Mouse (Mus musculus) heart, embryonic 15.5 days (tissue): Measurements from ENCODE around the gene Gna13. TPM values are rescaled to one million over a fixed set of nuclear protein-coding genes. Genes with fewer than 3 reads are reported as not detected.
"Not testable (repeated sequence)": the region's sequence is repeated elsewhere in the genome, so short reads cannot be mapped to it uniquely, and the experiment has no call there.

Source experiments
- ATAC-seq: fragments of 200-750 bp; cut with Nextera tagmentation; replicated peaks from 2 replicates; pipeline ENCODE4 v1.8.0; 2017; ENCODE audit warnings: low read depth, moderate TSS enrichment; ENCODE audit not compliant: insufficient number of reproducible peaks, insufficient read depth, low FRiP score
- H3K27ac ChIP-seq: fragments of 300-500 bp; sonication (generic); 2 replicates; pipeline ENCODE4 v1.5.1; 2015; ENCODE audit warnings: mild to moderate bottlenecking, inconsistent platforms
- H3K27me3 ChIP-seq: fragments of 300-500 bp; sonication (generic); 2 replicates; pipeline ENCODE4 v1.6.1; 2015; ENCODE audit warnings: inconsistent platforms
- H3K36me3 ChIP-seq: fragments of 300-500 bp; sonication (generic); 2 replicates; pipeline ENCODE4 v1.6.1; 2015; ENCODE audit warnings: mild to moderate bottlenecking, inconsistent platforms
- H3K4me1 ChIP-seq: fragments of 300-500 bp; sonication (generic); replicated peaks from 2 replicates; pipeline ENCODE4 v1.6.1; 2015; ENCODE audit warnings: inconsistent platforms
- H3K4me2 ChIP-seq: fragments of 300-500 bp; sonication (generic); 2 replicates; pipeline ENCODE4 v1.6.1; 2015; ENCODE audit warnings: inconsistent platforms, mild to moderate bottlenecking, moderate library complexity
- H3K4me3 ChIP-seq: fragments of 300-500 bp; sonication (generic); 2 replicates; pipeline ENCODE4 v1.5.1; 2015; ENCODE audit warnings: mild to moderate bottlenecking, inconsistent platforms
- H3K9ac ChIP-seq: fragments of 300-500 bp; sonication (generic); 2 replicates; pipeline ENCODE4 v1.6.1; 2015; ENCODE audit warnings: mild to moderate bottlenecking, inconsistent platforms
- H3K9me3 ChIP-seq: fragments of 300-500 bp; sonication (generic); replicated peaks from 2 replicates; pipeline ENCODE4 v1.6.1; 2016; ENCODE audit warnings: inconsistent platforms
- WGBS: fragments of 180-500 bp; shearing (Covaris S2); methylation state at CpG from one replicate; pipeline ENCODE4 v1.1.7; 2015; ENCODE audit warnings: mixed read lengths; 5-methylcytosine and 5-hydroxymethylcytosine counted together
- polyA plus RNA-seq: library from polyadenylated mRNA; unstranded; fragments of >200 nt; fragmentation: Nextera tagmentation; extraction: Ambion mirVana; gene quantifications from 2 replicates; pipeline ENCODE4 v1.2.1, GENCODE M21; 2015

Gna13 gene
- polyA plus RNA-seq, 1 experiment from 2014 or later, result 19.9 TPM

DNA sequence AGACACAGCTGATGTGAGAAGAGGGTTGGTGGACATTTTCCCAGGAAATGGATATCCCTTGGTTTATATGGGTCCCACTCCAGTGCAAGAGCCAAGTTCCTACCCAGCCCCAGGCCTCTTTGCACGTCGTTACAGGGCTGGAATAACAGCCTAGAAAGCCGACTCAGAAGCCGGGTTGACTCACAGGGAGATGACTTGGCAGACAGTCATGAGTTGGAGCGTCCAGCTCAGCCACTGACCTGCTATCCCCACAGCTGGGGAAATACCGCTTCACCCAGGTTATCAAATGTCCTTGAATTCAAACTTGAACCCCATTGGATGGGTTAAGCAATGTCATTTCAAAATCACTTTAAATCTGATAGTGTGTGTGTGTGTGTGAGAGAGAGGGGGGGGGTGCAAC is 29.9 kb upstream of the Gna13 start:
- no peak overlapping the region for H3K27ac ChIP-seq
- ATAC-seq, result no peak
- H3K27me3 ChIP-seq, result no peaks in the 10 kb centered on the region
- H3K9ac ChIP-seq, result no peak overlapping the region
- H3K36me3 ChIP-seq, result no peaks in the 10 kb centered on the region
- 52% methylated on average over 6 of the region's 6 CpGs for WGBS
- H3K9me3 ChIP-seq, result no peaks in the 10 kb centered on the region
- no peak overlapping the region for H3K4me2 ChIP-seq
- H3K4me1 ChIP-seq, result peaks cover 8% of the 10 kb centered on the region
- no peak overlapping the region for H3K4me3 ChIP-seq

DNA sequence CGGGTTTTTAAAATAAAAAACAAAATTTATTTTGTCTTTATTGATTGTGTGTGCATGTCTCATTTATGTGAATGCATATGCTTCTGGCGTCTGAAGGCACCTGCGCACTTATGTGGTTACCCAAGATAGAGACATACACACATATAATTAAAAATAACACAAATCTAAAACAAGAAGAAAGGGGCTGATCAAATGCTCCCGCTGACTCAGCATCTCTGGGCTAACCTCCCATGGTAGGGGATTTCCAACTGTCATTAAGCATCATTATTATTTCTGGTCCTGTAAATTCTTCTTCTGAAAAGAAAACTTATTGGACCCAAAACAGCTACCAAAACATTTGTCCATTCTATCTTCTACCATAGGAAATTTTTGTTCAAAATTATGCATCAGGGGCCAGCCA is 27.9 kb upstream of the Gna13 start:
- H3K9ac ChIP-seq, result no peak overlapping the region
- no peak overlapping the region for H3K4me2 ChIP-seq
- 84% methylated on average over 4 of the region's 4 CpGs for WGBS
- no peaks in the 10 kb centered on the region for H3K36me3 ChIP-seq
- no peaks in the 10 kb centered on the region for H3K27me3 ChIP-seq
- H3K4me1 ChIP-seq, result peaks cover 8% of the 10 kb centered on the region
- no peak overlapping the region for H3K27ac ChIP-seq
- no peak overlapping the region for H3K4me3 ChIP-seq
- ATAC-seq, result no peak
- H3K9me3 ChIP-seq, result no peaks in the 10 kb centered on the region

DNA sequence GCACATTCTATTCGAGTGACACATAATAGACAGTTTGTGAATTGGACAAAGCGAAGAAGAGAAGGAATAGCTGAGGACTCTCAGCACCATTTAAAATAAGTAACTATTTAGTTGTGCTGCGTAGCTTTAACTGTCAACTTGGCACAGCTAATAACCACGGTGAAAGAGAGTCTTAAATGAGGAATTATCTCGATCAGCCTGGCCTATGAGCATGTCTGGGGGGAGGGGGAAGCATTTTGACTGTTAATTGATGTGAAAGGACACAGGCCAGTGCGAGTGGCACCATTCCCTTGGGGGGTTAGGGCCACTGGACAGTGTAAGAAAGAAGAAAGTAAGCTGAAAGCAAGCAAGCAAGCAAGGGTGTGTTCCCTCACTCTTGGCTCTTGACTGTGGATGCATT is 26.7 kb upstream of the Gna13 start:
- 54% methylated on average over 6 of the region's 6 CpGs for WGBS
- Histone ChIP-seq H3K27me3 (no peaks in the 10 kb centered on the region), H3K27ac (no peak overlapping the region), H3K4me3 (no peak overlapping the region), H3K4me1 (peaks cover 8% of the 10 kb centered on the region), H3K4me2 (no peak overlapping the region), H3K9ac (no peak overlapping the region), H3K36me3 (no peaks in the 10 kb centered on the region), H3K9me3 (no peaks in the 10 kb centered on the region)
- ATAC-seq, result no peak

DNA sequence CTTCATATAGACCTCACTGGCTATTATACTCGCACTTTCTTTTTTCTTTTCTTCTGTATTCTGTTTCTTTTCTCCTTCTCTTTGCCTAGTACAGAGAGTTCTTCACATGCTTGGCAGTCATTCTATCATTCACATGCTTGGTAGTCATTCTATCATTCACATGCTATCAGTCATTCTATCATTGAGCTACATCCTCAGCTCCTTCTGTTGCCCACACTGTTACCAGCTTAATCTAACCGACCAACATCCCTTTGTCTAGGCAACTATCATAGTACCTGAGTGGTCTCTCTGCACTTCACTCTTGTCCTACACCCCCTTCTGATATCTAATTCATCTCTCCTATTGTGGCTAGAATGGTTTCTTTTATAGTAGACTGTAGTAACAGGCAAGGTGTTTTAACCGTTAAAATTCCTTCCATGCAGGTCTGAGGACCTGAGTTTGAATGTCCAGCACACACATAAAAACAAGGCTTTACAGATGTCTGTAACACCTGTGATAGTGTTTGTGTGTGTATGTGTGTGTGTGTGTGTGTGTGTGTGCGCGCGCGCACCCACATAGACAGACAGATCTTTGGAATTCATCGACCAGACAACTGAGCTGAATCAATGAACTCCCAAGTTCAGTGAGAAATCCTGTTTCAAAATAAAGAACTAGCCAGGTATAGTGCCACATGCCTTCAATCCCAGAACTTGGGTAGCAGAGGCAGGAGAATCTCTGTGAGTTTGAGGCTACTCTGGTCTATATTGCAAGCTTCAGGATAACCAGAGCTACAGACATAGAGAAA is 23.3 kb upstream of the Gna13 start:
- H3K27me3 ChIP-seq, result no peaks in the 10 kb centered on the region
- no peak for ATAC-seq
- H3K9ac ChIP-seq, result no peak overlapping the region
- H3K9me3 ChIP-seq, result no peaks in the 10 kb centered on the region
- H3K4me1 ChIP-seq, result peaks cover 14% of the 10 kb centered on the region
- no peak overlapping the region for H3K4me2 ChIP-seq
- no peak overlapping the region for H3K27ac ChIP-seq
- H3K36me3 ChIP-seq, result no peaks in the 10 kb centered on the region
- WGBS, result 92% methylated on average over 8 of the region's 8 CpGs
- no peak overlapping the region for H3K4me3 ChIP-seq

DNA sequence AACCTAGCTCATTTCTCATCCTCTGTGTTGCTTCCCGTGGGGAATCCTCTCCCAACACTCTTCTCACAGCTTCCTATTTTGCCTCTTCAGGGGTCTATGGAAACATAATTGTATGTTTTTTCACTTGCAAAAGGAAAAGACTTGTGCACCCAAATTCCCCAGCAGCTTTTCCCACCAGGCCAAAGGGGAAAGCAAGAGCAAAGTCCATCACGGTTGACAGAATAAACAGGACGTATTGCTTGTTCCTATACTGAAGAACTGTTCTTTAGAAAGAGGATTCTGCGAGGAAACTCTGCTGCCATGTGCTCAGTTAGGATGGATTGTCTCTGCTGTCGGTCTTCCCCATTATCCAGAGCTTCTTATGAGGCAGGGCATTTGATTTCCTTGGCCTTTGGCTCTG is 22.1 kb upstream of the Gna13 start:
- Histone ChIP-seq H3K36me3 (no peaks in the 10 kb centered on the region), H3K27me3 (no peaks in the 10 kb centered on the region)
- 72% methylated on average over 5 of the region's 5 CpGs for WGBS

DNA sequence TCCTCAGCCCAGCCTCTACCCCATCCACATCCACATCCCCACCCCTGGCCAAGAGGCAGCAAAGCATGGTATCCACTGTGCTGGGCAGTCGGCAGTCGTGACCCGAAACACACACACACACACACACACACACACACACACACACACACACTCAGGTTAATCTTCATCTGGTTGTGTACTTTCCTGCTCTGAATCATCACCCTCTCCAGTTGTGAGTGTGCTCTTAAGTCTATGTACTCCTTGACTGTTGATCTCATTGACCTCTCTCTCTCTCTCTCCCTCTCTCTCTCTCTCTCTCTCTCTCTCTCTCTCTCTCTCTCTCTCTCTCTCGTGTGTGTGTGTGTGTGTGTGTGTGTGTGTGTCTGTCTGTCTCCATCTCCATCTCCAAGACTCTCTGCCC is 20.0 kb upstream of the Gna13 start:
- H3K9me3 ChIP-seq, H3K9ac ChIP-seq, H3K4me3 ChIP-seq, H3K4me2 ChIP-seq, H3K27me3 ChIP-seq, ATAC-seq, H3K27ac ChIP-seq, H3K36me3 ChIP-seq: not testable (repeated sequence)
- H3K4me1 ChIP-seq, result peaks cover 33% of the 10 kb centered on the region
- 84% methylated on average over 4 of the region's 4 CpGs for WGBS

More for the DNA sequence above, 22.1 kb upstream of the Gna13 start:
- H3K4me1 ChIP-seq, result peaks cover 18% of the 10 kb centered on the region
- no peaks in the 10 kb centered on the region for H3K9me3 ChIP-seq
- H3K27ac ChIP-seq, result no peak overlapping the region
- no peak overlapping the region for H3K9ac ChIP-seq
- H3K4me3 ChIP-seq, result no peak overlapping the region
- no peak for ATAC-seq
- no peak overlapping the region for H3K4me2 ChIP-seq

DNA sequence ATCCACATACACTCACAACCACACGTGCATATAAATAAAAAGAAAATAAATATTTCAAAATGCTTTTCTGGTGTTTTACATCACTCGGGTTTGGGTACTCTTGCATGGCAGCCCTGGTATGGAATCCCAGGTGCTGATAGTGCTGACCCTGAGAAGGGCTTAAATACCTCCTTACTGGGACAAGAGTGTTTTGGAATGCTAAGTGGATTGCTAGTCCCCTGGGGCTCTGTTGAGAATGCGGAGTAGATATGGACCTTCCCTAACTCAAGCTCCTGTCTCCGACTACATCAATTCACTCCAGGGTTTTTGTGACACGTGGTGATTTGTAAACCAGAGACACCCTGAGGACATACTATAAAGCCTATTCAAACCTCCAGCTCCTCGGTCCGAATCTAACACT is 19.1 kb upstream of the Gna13 start:
- ATAC-seq, result no peak
- H3K9ac ChIP-seq, result no peak overlapping the region
- no peak overlapping the region for H3K4me3 ChIP-seq
- H3K4me1 ChIP-seq, result peaks cover 42% of the 10 kb centered on the region
- H3K36me3 ChIP-seq, result no peaks in the 10 kb centered on the region
- WGBS, result 27% methylated on average over 7 of the region's 7 CpGs
- H3K27ac ChIP-seq, result peak overlapping the region; percentile 53
- H3K4me2 ChIP-seq, result peak overlapping the region; percentile 47
- no peaks in the 10 kb centered on the region for H3K27me3 ChIP-seq
- no peaks in the 10 kb centered on the region for H3K9me3 ChIP-seq

DNA sequence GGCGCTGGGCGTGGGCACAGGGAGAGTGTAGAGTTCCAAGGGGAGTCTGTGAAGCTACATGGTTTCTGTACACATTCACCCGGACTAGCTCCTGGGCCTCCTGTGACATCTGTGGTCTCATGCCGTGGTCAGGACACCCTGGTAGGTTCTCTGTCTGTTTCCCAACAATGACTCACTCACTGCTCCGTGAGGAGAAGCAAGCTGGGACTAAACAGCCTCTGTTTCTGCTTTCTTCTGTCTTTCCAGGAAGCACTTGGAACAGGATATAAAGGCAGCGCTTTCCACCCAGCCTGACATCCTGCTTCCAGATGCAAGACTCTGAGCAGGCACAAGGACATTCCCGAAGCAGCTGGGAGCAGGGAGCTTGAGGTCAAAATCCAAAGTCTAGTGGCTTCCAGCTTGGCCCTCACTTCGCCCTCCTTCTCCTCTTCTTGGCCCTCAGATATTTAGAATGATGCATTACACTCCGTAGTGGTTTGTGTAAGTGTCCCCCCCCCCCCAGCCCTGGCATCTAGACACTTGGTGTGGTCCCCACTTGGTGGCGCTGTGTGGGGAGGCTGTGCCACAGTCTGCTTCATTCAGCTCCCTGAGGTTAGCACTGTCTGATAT is 18.5 kb upstream of the Gna13 start:
- 15% methylated on average over 10 of the region's 10 CpGs for WGBS
- Histone ChIP-seq H3K27me3 (no peaks in the 10 kb centered on the region), H3K9ac (no peak overlapping the region), H3K36me3 (no peaks in the 10 kb centered on the region), H3K4me2 (peak overlapping the region; percentile 47), H3K9me3 (no peaks in the 10 kb centered on the region), H3K4me1 (peaks cover 45% of the 10 kb centered on the region), H3K27ac (peak overlapping the region; percentile 53), H3K4me3 (no peak overlapping the region)
- ATAC-seq, result no peak

DNA sequence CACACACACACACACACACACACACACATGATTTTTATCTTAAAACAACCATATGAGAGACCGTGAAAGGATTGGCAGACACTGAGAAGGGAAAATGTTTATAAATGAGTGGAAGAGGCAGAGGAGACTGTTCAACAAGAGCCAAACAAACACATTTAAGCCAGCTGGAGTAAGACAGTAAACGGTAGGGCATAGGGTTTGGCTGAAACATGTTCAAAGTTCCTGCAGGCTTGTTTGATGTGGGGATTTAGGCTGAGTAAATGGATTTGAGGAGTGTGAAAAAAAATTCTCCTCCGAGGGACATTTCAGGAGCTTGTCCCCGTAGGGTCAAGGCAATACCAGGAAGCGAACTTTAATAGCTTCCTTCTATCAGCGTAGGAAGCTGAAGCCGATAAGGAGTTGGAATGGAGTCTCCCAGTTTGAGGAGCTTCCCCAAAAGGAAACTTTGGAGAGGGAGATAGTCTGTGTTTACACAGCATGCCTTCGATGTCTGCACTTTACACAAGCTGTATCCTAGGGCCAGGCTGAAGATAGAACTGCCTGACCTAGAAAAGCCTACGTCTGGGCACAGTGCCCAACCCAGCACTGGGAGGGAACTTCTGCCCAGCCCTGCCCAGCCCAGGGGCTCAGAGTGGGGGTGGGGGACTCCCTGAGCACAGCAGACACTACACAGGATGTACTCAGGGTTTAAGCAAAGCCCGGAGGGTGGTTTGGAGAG is 15.2 kb upstream of the Gna13 start:
- H3K4me1 ChIP-seq, result peaks cover 47% of the 10 kb centered on the region
- peak; percentile 95 for ATAC-seq
- no peaks in the 10 kb centered on the region for H3K36me3 ChIP-seq
- peak overlapping the region; percentile 35 for H3K4me2 ChIP-seq
- H3K4me3 ChIP-seq, result no peak overlapping the region
- H3K27me3 ChIP-seq, result no peaks in the 10 kb centered on the region
- H3K9ac ChIP-seq, result no peak overlapping the region
- H3K27ac ChIP-seq, result peak overlapping the region; percentile 77
- 8% methylated on average over 10 of the region's 10 CpGs for WGBS
- no peaks in the 10 kb centered on the region for H3K9me3 ChIP-seq

DNA sequence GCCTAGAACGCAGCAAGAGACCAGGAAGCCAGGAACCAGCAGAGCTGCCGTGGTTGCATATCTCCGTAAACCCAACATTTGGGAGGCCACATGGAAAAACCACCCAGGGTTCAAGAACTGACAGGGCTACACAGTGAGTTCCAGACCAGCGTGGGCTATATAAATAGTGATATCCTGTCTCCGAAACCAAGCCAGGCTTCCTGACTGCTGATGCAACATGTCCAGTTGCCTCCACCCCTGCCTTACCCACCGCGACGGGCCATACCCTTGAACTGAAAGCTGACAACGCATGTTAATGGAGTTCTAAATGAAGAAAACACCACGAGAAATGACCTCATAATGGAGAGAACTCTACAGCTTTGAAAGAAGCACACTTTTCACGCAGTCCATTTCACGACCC is 14.2 kb upstream of the Gna13 start:
- no peaks in the 10 kb centered on the region for H3K27me3 ChIP-seq
- ATAC-seq, result no peak
- no peak overlapping the region for H3K4me3 ChIP-seq
- no peaks in the 10 kb centered on the region for H3K36me3 ChIP-seq
- H3K4me2 ChIP-seq, result no peak overlapping the region; the same call in 1 of the 2 replicates
- no peaks in the 10 kb centered on the region for H3K9me3 ChIP-seq
- no peak overlapping the region for H3K9ac ChIP-seq
- peak overlapping the region; percentile 77; the same call in 1 of the 2 replicates for H3K27ac ChIP-seq
- 62% methylated on average over 12 of the region's 12 CpGs for WGBS
- peaks cover 43% of the 10 kb centered on the region for H3K4me1 ChIP-seq

DNA sequence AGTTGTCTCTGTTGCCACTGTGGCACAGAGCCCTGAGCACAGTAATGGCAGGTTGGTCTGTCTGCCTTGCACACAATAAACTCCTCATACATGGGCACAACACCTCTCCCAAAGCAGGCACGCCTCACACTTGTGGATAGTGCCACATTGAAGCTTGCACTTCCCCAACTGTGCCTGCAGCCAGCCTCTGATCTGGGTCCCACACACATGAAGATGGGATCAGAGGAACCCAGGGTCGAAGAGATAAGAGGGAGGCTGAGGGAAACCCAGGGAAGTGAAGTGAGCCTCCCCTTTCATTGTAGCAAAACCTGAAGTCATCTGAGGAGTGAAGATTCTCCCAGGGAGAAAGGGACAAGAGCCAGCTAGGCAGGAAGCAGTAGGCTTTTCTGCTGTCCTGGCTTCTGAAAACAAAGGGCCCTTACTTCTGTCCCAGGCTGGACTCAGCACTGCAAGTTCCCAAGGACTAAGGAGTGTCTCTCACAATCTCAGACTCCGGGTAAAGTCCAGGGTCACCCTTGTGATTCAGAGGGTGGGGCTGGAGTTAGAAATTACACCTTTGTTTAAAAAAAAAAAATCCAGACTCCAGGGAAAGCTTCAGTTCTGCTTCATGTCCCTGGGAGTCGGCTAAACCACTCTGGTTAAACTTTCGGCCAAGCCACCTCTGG is 12.8 kb upstream of the Gna13 start:
- no peak overlapping the region for H3K4me3 ChIP-seq
- no peak for ATAC-seq
- H3K36me3 ChIP-seq, result no peaks in the 10 kb centered on the region
- H3K27ac ChIP-seq, result no peak overlapping the region
- WGBS, result 52% methylated on average over 5 of the region's 5 CpGs
- peaks cover 38% of the 10 kb centered on the region for H3K4me1 ChIP-seq
- no peak overlapping the region for H3K9ac ChIP-seq
- no peaks in the 10 kb centered on the region for H3K27me3 ChIP-seq
- H3K4me2 ChIP-seq, result no peak overlapping the region
- H3K9me3 ChIP-seq, result no peaks in the 10 kb centered on the region
